Mouse (Mus musculus): ENCODE measurements at regions not wholly inside any gene's neighbourhood (a gene's known extent, or its start where the extent isn't known, plus 50 kb on each side); places are given as distances from the start of the nearest gene placed in this dataset.

DNA sequence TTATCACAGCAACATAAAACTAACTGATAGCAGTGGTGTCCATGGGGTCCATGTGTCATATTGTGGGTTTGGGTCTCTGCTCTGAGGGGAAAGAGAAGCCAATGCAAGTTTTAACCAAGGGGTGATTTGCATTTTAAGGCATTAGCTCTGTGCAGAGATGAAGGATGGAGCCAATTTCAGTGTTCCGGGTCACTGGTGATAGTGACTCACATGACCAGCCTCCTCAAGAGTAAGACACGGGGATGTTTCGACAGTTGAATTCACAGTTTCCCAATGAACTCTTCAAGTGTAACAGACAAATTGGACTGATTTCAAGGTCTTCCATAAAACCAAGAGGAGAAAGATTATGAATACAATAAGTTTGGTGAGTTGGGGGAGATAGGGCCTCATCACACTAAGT lies 62.7 kb upstream of the Dpt start:
- TF ChIP-seq POLR2A (IDR thresholded peaks at IDR 0.05; ENCODE audit: extremely low read depth, insufficient read depth, low read length) (no peak), CTCF (IDR thresholded peaks at IDR 0.05; ENCODE audit: extremely low read depth, insufficient read depth, low read length) (no peak)

Measured in cortical plate, adult 2 months (tissue).